Mouse (Mus musculus) bone marrow macrophage, adult 2 months (primary cell): ENCODE measurements around the gene Cfap126.

Experiments used
- CTCF ChIP-seq: IDR thresholded peaks from 2 replicates; pipeline ENCODE4 v1.5.1; 2012; ENCODE audit warnings: low read depth, mild to moderate bottlenecking, low read length, moderate library complexity
- POLR2A ChIP-seq: IDR thresholded peaks from 2 replicates; pipeline ENCODE4 v1.6.1; 2012; ENCODE audit warnings: mild to moderate bottlenecking, low read depth, low read length, borderline replicate concordance

GRCm38 (mm10) chr1:171164258-171164657 lies 50.5 kb downstream of the Cfap126 start:
- TF ChIP-seq CTCF (no peak), POLR2A (no peak)
